ENCODE assay signal across 13 mouse cellular contexts in the genomic region with DNA sequence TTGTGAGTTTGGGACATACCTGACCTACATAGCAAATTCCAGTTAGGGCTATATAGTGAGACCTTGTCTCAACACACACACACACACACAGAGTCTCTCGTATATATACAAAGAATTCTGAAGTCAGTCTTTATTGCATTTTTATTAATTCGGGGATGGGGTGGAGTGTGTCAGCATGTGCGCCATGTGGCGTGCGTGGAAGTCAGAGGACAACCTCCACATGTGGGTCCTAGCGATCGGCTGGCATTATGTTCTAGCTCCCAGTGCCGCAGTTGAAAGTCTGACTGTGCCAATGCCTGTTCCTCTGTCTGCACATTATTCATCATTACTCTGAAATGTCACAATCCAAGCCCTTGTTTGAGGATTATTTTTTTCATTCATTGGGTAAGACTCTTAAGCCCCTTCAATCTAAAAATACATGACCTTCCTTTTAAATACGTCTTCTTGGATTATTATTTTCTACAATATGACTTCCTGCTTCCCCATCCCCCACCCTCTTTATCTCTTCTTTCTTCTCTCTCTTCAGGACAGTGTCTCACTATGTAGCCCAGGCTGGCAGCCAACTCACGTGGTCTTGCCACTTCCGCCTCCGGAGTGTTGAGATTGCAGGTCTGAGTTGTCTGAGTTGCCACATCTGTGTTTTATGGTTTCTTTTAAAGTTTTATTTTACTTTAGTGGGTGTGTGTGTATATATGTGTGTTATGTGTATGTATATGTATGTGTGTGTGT.
A peak's percentile ranks its signal among the peaks of the same experiment; 100 is the strongest.
DNase-seq lines count a peak whose midpoint lies in the region; ATAC-seq and TF ChIP-seq lines count a peak whose summit lies in the region.
"Had no signal": no experiment of that assay in that cellular context is flagged by ENCODE, and none has a peak within 500 bp of the region (broad histone marks: within the 10 kb centered on the region; RNA-seq: fewer than 3 reads in every experiment).

No protein-coding gene starts in this region.

- no peak overlapping the region for H3K4me2 ChIP-seq in hindbrain, embryonic 11.5 days (replicated peaks; ENCODE audit: low read depth, low read length)
- H3K4me2 ChIP-seq in neural tube, embryonic 15.5 days = no peak overlapping the region
- H3K4me2 ChIP-seq: heart, embryonic 13.5 days; liver, embryonic 13.5 days; midbrain, embryonic 12.5 days had no signal

- no peaks in the 10 kb centered on the region for H3K4me1 ChIP-seq in spleen, adult 2 months (ENCODE audit: control insufficient read depth, insufficient read depth, insufficient read length)
- no peaks in the 10 kb centered on the region for H3K4me1 ChIP-seq in hindbrain, embryonic 11.5 days (replicated peaks; ENCODE audit: control insufficient read depth, insufficient read depth, low read length)
- no peaks in the 10 kb centered on the region for H3K4me1 ChIP-seq in neural tube, embryonic 15.5 days
- H3K4me1 ChIP-seq: liver, embryonic 13.5 days; midbrain, embryonic 12.5 days had no signal

- WGBS in spleen, adult 2 months = 70% methylated on average over 12 of the region's 12 CpGs
- WGBS in hindbrain, embryonic 11.5 days = 91% methylated on average over 12 of the region's 12 CpGs
- 88% methylated on average over 12 of the region's 12 CpGs for WGBS in neural tube, embryonic 15.5 days

- ATAC-seq in neutrophil, adult 5-6 weeks (ENCODE audit: extremely low read depth, insufficient number of reproducible peaks, low FRiP score, poor library complexity, severe bottlenecking) = peak; percentile 37; the same call in 1 of the 2 replicates
- no peak for ATAC-seq in hindbrain, embryonic 11.5 days (ENCODE audit: low FRiP score)
- no peak for ATAC-seq in neural tube, embryonic 15.5 days (ENCODE audit: low FRiP score)
- ATAC-seq: hindbrain, embryonic 16.5 days had no signal

- TF ChIP-seq POLR2A in spleen, adult 2 months (IDR thresholded peaks at IDR 0.05; ENCODE audit: low read depth, low read length) = no peak

- no peaks in the 10 kb centered on the region for H3K9me3 ChIP-seq in hindbrain, embryonic 11.5 days (ENCODE audit: control insufficient read depth, low read length)
- H3K9me3 ChIP-seq in neural tube, embryonic 15.5 days (replicated peaks) = no peaks in the 10 kb centered on the region
- H3K9me3 ChIP-seq: heart, embryonic 13.5 days; liver, embryonic 13.5 days; midbrain, embryonic 12.5 days had no signal

- H3K36me3 ChIP-seq in spleen, adult 2 months (ENCODE audit: control insufficient read depth, insufficient read depth, low read length) = no peaks in the 10 kb centered on the region
- H3K36me3 ChIP-seq in hindbrain, embryonic 11.5 days (ENCODE audit: control insufficient read depth, insufficient read depth, low read length) = no peaks in the 10 kb centered on the region
- H3K36me3 ChIP-seq in neural tube, embryonic 15.5 days = no peaks in the 10 kb centered on the region
- H3K36me3 ChIP-seq: heart, embryonic 13.5 days; liver, embryonic 13.5 days; midbrain, embryonic 12.5 days had no signal

- no peak overlapping the region for H3K4me3 ChIP-seq in spleen, adult 2 months (ENCODE audit: extremely low read depth, insufficient read depth, insufficient read length)
- H3K4me3 ChIP-seq in hindbrain, embryonic 11.5 days (ENCODE audit: low read depth, low read length) = no peak overlapping the region
- H3K4me3 ChIP-seq in neural tube, embryonic 15.5 days (replicated peaks) = no peak overlapping the region
- H3K4me3 ChIP-seq: erythroblast, embryonic 14.5 days; gastrocnemius, adult 2 months; heart, embryonic 13.5 days; liver, embryonic 13.5 days; midbrain, embryonic 12.5 days had no signal

- no peaks in the 10 kb centered on the region for H3K27me3 ChIP-seq in spleen, adult 2 months (ENCODE audit: control insufficient read depth, insufficient read depth, low read length)
- H3K27me3 ChIP-seq in hindbrain, embryonic 11.5 days (ENCODE audit: control insufficient read depth, insufficient read depth, low read length) = no peaks in the 10 kb centered on the region
- no peaks in the 10 kb centered on the region for H3K27me3 ChIP-seq in neural tube, embryonic 15.5 days (replicated peaks)
- H3K27me3 ChIP-seq: heart, embryonic 13.5 days; liver, embryonic 13.5 days; midbrain, embryonic 12.5 days had no signal

- no peak for TF ChIP-seq CTCF in spleen, adult 2 months (IDR thresholded peaks at IDR 0.05; ENCODE audit: extremely low read depth, insufficient read depth, insufficient read length, insufficient replicate concordance)

- H3K9ac ChIP-seq in hindbrain, embryonic 11.5 days (ENCODE audit: low read depth, low read length) = no peak overlapping the region
- H3K9ac ChIP-seq in neural tube, embryonic 15.5 days (replicated peaks) = no peak overlapping the region
- H3K9ac ChIP-seq: heart, embryonic 13.5 days; liver, embryonic 13.5 days; midbrain, embryonic 12.5 days had no signal

- peak overlapping the region; percentile 51; the same call in 1 of the 2 replicates for H3K27ac ChIP-seq in spleen, adult 2 months (ENCODE audit: insufficient read depth, low read length)
- no peak overlapping the region for H3K27ac ChIP-seq in hindbrain, embryonic 11.5 days (ENCODE audit: low read depth, low read length)
- no peak overlapping the region for H3K27ac ChIP-seq in neural tube, embryonic 15.5 days (replicated peaks)
- H3K27ac ChIP-seq: gastrocnemius, adult 2 months; heart, embryonic 13.5 days; liver, embryonic 13.5 days; midbrain, embryonic 12.5 days had no signal

- peak in 1 of 2 experiments; percentile 36 for DNase-seq in spleen, adult 2 months (ENCODE audit: low read depth in 1 of 2, low spot score in 2 of 2)
- no peak for DNase-seq in spleen, postnatal 14 days (ENCODE audit: low spot score in 2 of 2)
- DNase-seq in NIH3T3 (ENCODE audit: low read depth) = peak; percentile 71
- DNase-seq in layer of hippocampus, adult 9-11 months = peak; percentile 46
- DNase-seq in hindbrain, embryonic 11.5 days (ENCODE audit: low spot score) = no peak
- DNase-seq: gastrocnemius, adult 2 months; liver, embryonic 13.5 days had no signal

Comparison
In these comparisons a context has a peak if more than half of its experiments do, and no peak if none do; other contexts are left out.
1. DNase-seq: peak in NIH3T3 (single experiment) and layer of hippocampus, adult 9-11 months (single experiment); none in spleen, postnatal 14 days (0 of 2) and hindbrain, embryonic 11.5 days (single experiment).